Mouse (Mus musculus) layer of hippocampus, adult 8-10 months (tissue): ENCODE measurements around the gene Lipe. TPM values are rescaled to one million over a fixed set of nuclear protein-coding genes. Genes with fewer than 3 reads are reported as not detected.
A peak's percentile ranks its signal among the peaks of the same experiment; 100 is the strongest.

Source experiments
- DNase-seq, 2 experiments: peaks; one replicate each; pipeline ENCODE4 v3.0.0; 2022; ENCODE audit warnings: low spot score in 2 of 2
- total RNA-seq, 4 experiments: library from RNA; stranded (reverse); gene quantifications; 2 replicates each; pipeline ENCODE4 v1.2.4; 2022

Gene Lipe
- total RNA-seq, 4 experiments from 2014 or later, result 7.1 to 10.3 (median 9.0) TPM

- no peak for DNase-seq
Measured at GRCm38 (mm10) chr7:25387811-25388440, 10.6 kb downstream of the Lipe start.

- DNase-seq, result peak in 1 of 2 experiments; percentile 53
Measured at GRCm38 (mm10) chr7:25385850-25386555, 12.5 kb downstream of the Lipe start.

- no peak for DNase-seq
Measured at GRCm38 (mm10) chr7:25385259-25385658, 13.3 kb downstream of the Lipe start.

- no peak for DNase-seq
Measured at GRCm38 (mm10) chr7:25384818-25385217, 13.7 kb downstream of the Lipe start.

- DNase-seq, result no peak
Measured at GRCm38 (mm10) chr7:25384318-25384717, 14.2 kb downstream of the Lipe start.

- DNase-seq, result no peak
Measured at GRCm38 (mm10) chr7:25383891-25384290, 14.6 kb downstream of the Lipe start.

GRCm38 (mm10) chr7:25383385-25383784 is 15.1 kb downstream of the Lipe start:
- DNase-seq, result no peak

- DNase-seq, result no peak
Measured at GRCm38 (mm10) chr7:25382541-25382940, 16.0 kb downstream of the Lipe start.

- DNase-seq, result no peak
Measured at GRCm38 (mm10) chr7:25381284-25381680, 17.2 kb downstream of the Lipe start.

GRCm38 (mm10) chr7:25380392-25381283 is 17.9 kb downstream of the Lipe start:
- DNase-seq, result no peak

GRCm38 (mm10) chr7:25379551-25380351 is 18.8 kb downstream of the Lipe start:
- DNase-seq, result no peak

- no peak for DNase-seq
Measured at GRCm38 (mm10) chr7:25378181-25379100, 20.1 kb downstream of the Lipe start.

- no peak for DNase-seq
Measured at GRCm38 (mm10) chr7:25377100-25377700, 21.3 kb downstream of the Lipe start.

GRCm38 (mm10) chr7:25376556-25376955 is 22.0 kb downstream of the Lipe start:
- peak; percentile 92 to 94 for DNase-seq

GRCm38 (mm10) chr7:25372441-25372840 is 26.1 kb downstream of the Lipe start:
- no peak for DNase-seq

GRCm38 (mm10) chr7:25369058-25369749 is 29.3 kb downstream of the Lipe start, which contains the start of gene Cnfn:
TSS of gene Cnfn (minus strand) at chr7:25369724.
- no peak for DNase-seq

- no peak for DNase-seq
Measured at GRCm38 (mm10) chr7:25368333-25368732, 30.2 kb downstream of the Lipe start.

GRCm38 (mm10) chr7:25367632-25368293 is 30.7 kb downstream of the Lipe start:
- no peak for DNase-seq
